Mouse (Mus musculus) CD8-positive naive resting alpha-beta T cell, adult 2 months (primary cell): ENCODE data around the gene Slc7a12.

Source experiments
- DNase-seq, 2 experiments: peaks; one replicate each; pipeline ENCODE4 v3.0.0; 2022; ENCODE audit warnings: low read depth in 2 of 2, low spot score in 2 of 2

Gene Slc7a12

GRCm38 (mm10) chr3:14480397-14480796 is at the start of gene Slc7a12:
Gene Slc7a12, plus strand, starts transcription at chr3:14480697.
- no peak for DNase-seq

- no peak for DNase-seq
Observed at GRCm38 (mm10) chr3:14432381-14432780, 48.1 kb upstream of the Slc7a12 start.

GRCm38 (mm10) chr3:14446015-14446414 is 34.5 kb upstream of the Slc7a12 start:
- no peak for DNase-seq

DNA sequence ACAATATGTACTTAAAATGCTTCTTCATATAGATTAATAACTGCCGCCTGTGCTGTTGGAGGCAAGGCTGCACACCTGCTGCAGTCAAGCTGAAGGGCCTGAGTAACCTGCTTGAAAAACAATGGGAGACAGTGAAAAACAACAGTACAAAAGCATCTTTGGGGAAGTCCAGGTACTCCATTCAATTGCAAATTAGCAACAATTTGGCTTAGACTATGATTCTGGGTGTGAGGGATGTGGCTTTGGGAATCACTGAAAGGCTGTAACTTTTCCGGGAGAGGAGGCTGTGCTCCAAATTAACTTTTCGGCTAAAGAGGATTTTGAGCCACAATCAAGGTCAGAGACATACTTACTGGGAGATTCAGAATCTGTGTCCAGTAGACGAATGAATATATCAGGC is 33.8 kb upstream of the Slc7a12 start:
- DNase-seq, result no peak
